Mouse (Mus musculus) gastrocnemius, postnatal 25 days (tissue): ENCODE measurements around the gene Ptgir. TPM values are rescaled to one million over a fixed set of nuclear protein-coding genes. Genes with fewer than 3 reads are reported as not detected.

Source experiments
- DNase-seq: peaks from one replicate; pipeline ENCODE4 v3.0.0; 2022
- total RNA-seq, 2 experiments: library from RNA; stranded (reverse); gene quantifications; 1 replicate in 1 of 2; 2 replicates in 1 of 2; pipeline ENCODE4 v1.2.3; 2021

Gene Ptgir
- total RNA-seq, 2 experiments from 2014 or later: 0.97 to 1.3 TPM

- DNase-seq: no peak
Measured at GRCm38 (mm10) chr7:16916342-16917265, 10.3 kb downstream of the Ptgir start.

- DNase-seq: no peak
Measured at GRCm38 (mm10) chr7:16917447-16917846, 11.2 kb downstream of the Ptgir start.

GRCm38 (mm10) chr7:16918014-16918413 lies 11.7 kb downstream of the Ptgir start:
- no peak for DNase-seq

- DNase-seq: no peak
Measured at GRCm38 (mm10) chr7:16918670-16919069, 12.4 kb downstream of the Ptgir start.

GRCm38 (mm10) chr7:16919395-16920149 lies 13.3 kb downstream of the Ptgir start:
- DNase-seq: no peak

GRCm38 (mm10) chr7:16920150-16920579 lies 13.9 kb downstream of the Ptgir start:
- DNase-seq: no peak

- peak; percentile 46 for DNase-seq
Measured at GRCm38 (mm10) chr7:16920818-16921791, 14.8 kb downstream of the Ptgir start.

GRCm38 (mm10) chr7:16921881-16922335 lies 15.6 kb downstream of the Ptgir start:
- DNase-seq: peak; percentile 35

- peak; percentile 34 for DNase-seq
Measured at GRCm38 (mm10) chr7:16922360-16922973, 16.2 kb downstream of the Ptgir start.

- no peak for DNase-seq
Measured at GRCm38 (mm10) chr7:16923283-16924036, 17.2 kb downstream of the Ptgir start.

- DNase-seq: peak; percentile 100
Measured at GRCm38 (mm10) chr7:16924037-16924834, 17.9 kb downstream of the Ptgir start, which contains the start of gene Calm3. Calm3 (minus strand) TSS chr7:16924114.

- no peak for DNase-seq
Measured at GRCm38 (mm10) chr7:16928341-16928740, 22.1 kb downstream of the Ptgir start.

GRCm38 (mm10) chr7:16930850-16931249 lies 24.6 kb downstream of the Ptgir start:
- no peak for DNase-seq

GRCm38 (mm10) chr7:16931968-16932627 lies 25.8 kb downstream of the Ptgir start:
- DNase-seq: peak; percentile 53

- DNase-seq: no peak
Measured at GRCm38 (mm10) chr7:16932704-16933577, 26.7 kb downstream of the Ptgir start.

GRCm38 (mm10) chr7:16937312-16937711 lies 31.0 kb downstream of the Ptgir start:
- no peak for DNase-seq

- no peak for DNase-seq
Measured at GRCm38 (mm10) chr7:16938117-16938791, 32.0 kb downstream of the Ptgir start.
